Mouse (Mus musculus) CD4-positive helper T cell, adult 2 months (primary cell): ENCODE measurements around the gene Ankfy1.
A peak's percentile ranks its signal among the peaks of the same experiment; 100 is the strongest.
"Not testable (repeated sequence)": the region's sequence is repeated elsewhere in the genome, so short reads cannot be mapped to it uniquely, and the experiment has no call there.

Source experiments
- DNase-seq: peaks from one replicate; pipeline ENCODE4 v3.0.0-alpha.2; 2012; ENCODE audit warnings: low read depth, missing footprints, low spot score

Gene Ankfy1

GRCm38 (mm10) chr11:72689551-72690510 lies at the start of gene Ankfy1:
TSS of gene Ankfy1 (plus strand) at chr11:72690006.
- peak; percentile 95 for DNase-seq

GRCm38 (mm10) chr11:72642730-72643129 lies 47.1 kb upstream of the Ankfy1 start:
- DNase-seq, result no peak

GRCm38 (mm10) chr11:72645386-72645785 lies 44.4 kb upstream of the Ankfy1 start:
- DNase-seq, result no peak

- DNase-seq, result no peak
Observed at GRCm38 (mm10) chr11:72650347-72650746, 39.5 kb upstream of the Ankfy1 start.

- peak; percentile 14 for DNase-seq
Observed at GRCm38 (mm10) chr11:72659918-72660317, 29.9 kb upstream of the Ankfy1 start.

GRCm38 (mm10) chr11:72660359-72660758 lies 29.4 kb upstream of the Ankfy1 start:
- no peak for DNase-seq

- no peak for DNase-seq
Observed at GRCm38 (mm10) chr11:72664641-72665040, 25.2 kb upstream of the Ankfy1 start.

- no peak for DNase-seq
Observed at GRCm38 (mm10) chr11:72670634-72671033, 19.2 kb upstream of the Ankfy1 start.

- DNase-seq, result no peak
Observed at GRCm38 (mm10) chr11:72671294-72671988, 18.4 kb upstream of the Ankfy1 start.

- DNase-seq, result no peak
Observed at GRCm38 (mm10) chr11:72672438-72672837, 17.4 kb upstream of the Ankfy1 start.

GRCm38 (mm10) chr11:72675280-72675679 lies 14.5 kb upstream of the Ankfy1 start:
- DNase-seq, result no peak

- no peak for DNase-seq
Observed at GRCm38 (mm10) chr11:72680726-72681125, 9.1 kb upstream of the Ankfy1 start.

GRCm38 (mm10) chr11:72683402-72683801 lies 6.4 kb upstream of the Ankfy1 start:
- no peak for DNase-seq

GRCm38 (mm10) chr11:72686697-72687096 lies 3.1 kb upstream of the Ankfy1 start:
- DNase-seq, result no peak

- no peak for DNase-seq
Observed at GRCm38 (mm10) chr11:72688242-72688641, 1.6 kb upstream of the Ankfy1 start.

GRCm38 (mm10) chr11:72689115-72689514 lies 691 bp upstream of the Ankfy1 start:
- DNase-seq, result no peak

- DNase-seq, result no peak
Observed at GRCm38 (mm10) chr11:72692353-72692752, 2.5 kb downstream of the Ankfy1 start.

GRCm38 (mm10) chr11:72695025-72695424 lies 5.2 kb downstream of the Ankfy1 start:
- DNase-seq, result no peak

- DNase-seq, result no peak
Observed at GRCm38 (mm10) chr11:72696368-72696971, 6.7 kb downstream of the Ankfy1 start.

GRCm38 (mm10) chr11:72697323-72697722 lies 7.5 kb downstream of the Ankfy1 start:
- no peak for DNase-seq

GRCm38 (mm10) chr11:72705111-72705510 lies 15.3 kb downstream of the Ankfy1 start:
- not testable (repeated sequence) for DNase-seq

GRCm38 (mm10) chr11:72712721-72713120 lies 22.9 kb downstream of the Ankfy1 start:
- no peak for DNase-seq
